Mouse (Mus musculus) E14TG2a.4 (cell line): ENCODE results near the gene Zfp697.
"Not testable (repeated sequence)": the region's sequence is repeated elsewhere in the genome, so short reads cannot be mapped to it uniquely, and the experiment has no call there.

Experiments
- H3K27me3 ChIP-seq: 2 replicates; pipeline ENCODE4 v1.6.1; 2014; ENCODE audit warnings: low read length, control low read depth; ENCODE audit not compliant: insufficient read depth
- H3K36me3 ChIP-seq: 2 replicates; pipeline ENCODE4 v1.6.1; 2014; ENCODE audit warnings: low read length, control low read depth; ENCODE audit not compliant: insufficient read depth
- H3K4me1 ChIP-seq: replicated peaks from 2 replicates; pipeline ENCODE4 v1.6.1; 2014; ENCODE audit warnings: low read depth, low read length, control low read depth
- H3K4me3 ChIP-seq: replicated peaks from 2 replicates; pipeline ENCODE4 v1.5.1; 2014; ENCODE audit warnings: mild to moderate bottlenecking, low read length
- H3K9me3 ChIP-seq: 2 replicates; pipeline ENCODE4 v1.6.1; 2014; ENCODE audit warnings: low read length, control low read depth
- CTCF ChIP-seq: conservative IDR thresholded peaks from 2 replicates; pipeline ENCODE4 v1.5.1; 2014; ENCODE audit warnings: low read length
- NANOG ChIP-seq: IDR thresholded peaks from 2 replicates; pipeline ENCODE4 v1.6.1; 2014; ENCODE audit warnings: borderline replicate concordance, low read length, mixed read lengths
- POU5F1 ChIP-seq: IDR thresholded peaks from 2 replicates; pipeline ENCODE4 v1.6.1; 2014; ENCODE audit warnings: low read length, borderline replicate concordance

Gene Zfp697

DNA sequence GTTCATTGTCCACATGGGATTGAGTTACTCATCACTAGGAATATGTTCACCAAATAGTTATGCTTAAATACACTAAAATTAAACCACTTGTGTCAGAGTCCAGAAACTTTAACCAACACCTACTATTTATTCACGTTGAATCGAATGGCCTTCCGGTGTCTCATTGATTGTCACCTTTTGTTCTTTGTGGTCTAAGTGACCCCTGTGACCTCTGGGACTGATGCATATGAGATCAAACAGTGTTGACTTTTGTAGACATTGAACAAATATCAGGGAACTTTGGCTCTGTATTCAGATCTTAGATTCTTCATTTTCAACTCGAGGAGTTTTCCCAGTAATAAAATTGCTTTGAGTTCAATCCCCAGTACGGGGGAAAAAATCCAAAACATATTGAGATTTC lies 178.4 kb downstream of the Zfp697 start:
- H3K4me3 ChIP-seq, H3K4me1 ChIP-seq, H3K27me3 ChIP-seq, H3K36me3 ChIP-seq, H3K9me3 ChIP-seq: not testable (repeated sequence)

DNA sequence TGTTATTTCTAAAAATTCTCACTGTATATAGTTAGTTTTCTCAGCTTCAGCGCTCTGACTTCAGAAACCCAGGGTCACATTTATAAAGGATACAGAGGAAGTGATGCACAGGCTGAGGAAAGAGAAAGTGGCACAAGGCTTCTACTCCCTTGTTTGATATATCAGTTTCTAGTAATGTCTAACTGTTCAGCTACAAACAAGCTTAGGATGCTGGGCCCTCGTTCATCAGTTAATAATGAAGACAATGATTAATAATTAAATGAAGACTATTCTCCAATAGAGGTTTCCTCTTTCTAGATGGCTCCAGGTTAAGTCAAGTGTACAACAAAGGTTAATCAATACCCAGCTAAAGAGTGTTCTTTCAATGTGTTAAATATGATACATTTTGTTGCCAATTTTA lies 181.6 kb downstream of the Zfp697 start:
- H3K4me3 ChIP-seq, H3K36me3 ChIP-seq, H3K27me3 ChIP-seq, H3K4me1 ChIP-seq: not testable (repeated sequence)
- peaks cover 15% of the 10 kb centered on the region for H3K9me3 ChIP-seq

DNA sequence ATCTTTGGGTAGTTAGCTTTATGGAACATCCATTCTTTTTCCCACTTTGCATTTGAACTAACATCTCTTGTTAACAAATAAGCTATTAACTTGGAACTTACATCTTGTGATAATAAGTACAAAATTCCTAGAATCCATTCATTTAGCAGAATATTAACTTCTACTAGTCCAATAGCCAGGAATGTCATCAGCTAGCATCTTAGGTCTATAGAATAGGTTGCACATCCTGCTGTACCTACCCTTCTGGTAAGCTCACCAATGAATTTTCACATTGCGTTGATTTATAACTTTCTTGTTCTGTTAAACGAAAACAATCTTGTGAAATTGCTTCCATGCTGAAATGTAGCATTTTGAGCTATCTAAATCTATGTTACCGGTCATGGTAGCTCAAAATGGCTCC lies 182.6 kb downstream of the Zfp697 start:
- not testable (repeated sequence) for H3K4me3 ChIP-seq, H3K4me1 ChIP-seq, H3K36me3 ChIP-seq, H3K27me3 ChIP-seq
- peaks cover 15% of the 10 kb centered on the region for H3K9me3 ChIP-seq

DNA sequence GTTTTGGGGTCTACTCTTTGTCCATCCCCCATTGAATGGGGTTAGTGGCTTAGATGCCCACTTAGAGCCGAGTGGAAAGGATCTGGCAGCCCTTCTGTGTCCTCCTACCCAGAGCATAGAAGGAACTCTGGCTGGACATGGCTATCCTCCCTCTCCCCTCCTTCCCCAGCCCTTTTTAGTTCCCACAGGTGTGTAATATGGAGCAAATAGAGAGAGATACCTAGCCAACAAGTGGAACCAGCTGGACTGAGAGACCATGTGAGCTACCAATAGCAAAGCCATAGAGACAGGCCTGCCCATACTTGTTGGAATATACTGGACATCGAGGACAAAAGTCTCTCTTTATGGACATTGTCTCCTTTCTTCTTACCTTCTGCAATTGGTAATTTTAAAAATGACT lies 185.5 kb downstream of the Zfp697 start:
- not testable (repeated sequence) for H3K4me1 ChIP-seq, H3K27me3 ChIP-seq, H3K36me3 ChIP-seq, H3K4me3 ChIP-seq
- H3K9me3 ChIP-seq: peaks cover 15% of the 10 kb centered on the region

DNA sequence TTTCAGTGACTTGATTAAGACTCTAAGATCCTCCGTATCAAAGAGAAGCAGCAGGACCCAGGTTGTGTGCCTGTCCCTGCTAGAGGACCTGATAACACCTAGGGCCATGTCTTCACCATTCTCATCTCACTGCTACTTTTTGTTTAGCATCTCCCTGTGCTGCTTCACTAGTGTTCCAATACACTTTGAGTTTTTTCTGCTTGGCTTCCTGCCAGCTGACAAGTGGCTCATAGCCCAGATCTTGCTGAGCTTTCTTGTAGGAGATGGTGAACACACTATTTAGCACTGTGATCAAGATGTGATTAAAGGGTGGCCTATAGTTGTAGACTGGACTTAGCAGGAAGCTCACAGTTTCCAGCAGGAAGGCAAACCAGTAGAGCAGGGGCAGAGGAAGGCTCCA lies 198.8 kb downstream of the Zfp697 start:
- H3K9me3 ChIP-seq, H3K4me1 ChIP-seq: not testable (repeated sequence)

DNA sequence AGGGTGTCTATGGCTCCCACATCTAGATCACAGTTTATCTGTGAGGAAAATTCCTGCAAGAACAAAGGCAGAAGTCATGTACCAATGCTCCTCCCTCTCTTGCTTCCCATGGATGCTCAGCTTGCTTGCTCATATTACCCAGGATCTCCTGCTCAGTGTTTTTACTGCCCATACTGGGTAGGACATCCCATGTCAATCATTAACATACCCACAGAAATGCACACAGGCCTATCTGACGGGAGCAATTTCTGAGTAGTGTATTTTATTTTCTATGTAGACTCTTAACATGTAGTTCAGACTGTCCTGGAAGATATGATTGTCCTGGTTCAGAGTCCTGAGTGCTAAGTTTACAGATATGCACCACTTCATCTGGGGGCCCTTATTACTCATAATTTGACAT lies 199.9 kb downstream of the Zfp697 start:
- H3K27me3 ChIP-seq, H3K36me3 ChIP-seq, H3K4me1 ChIP-seq, H3K4me3 ChIP-seq, H3K9me3 ChIP-seq: not testable (repeated sequence)

More for the DNA sequence above, 198.8 kb downstream of the Zfp697 start:
- not testable (repeated sequence) for H3K36me3 ChIP-seq, H3K27me3 ChIP-seq, H3K4me3 ChIP-seq

DNA sequence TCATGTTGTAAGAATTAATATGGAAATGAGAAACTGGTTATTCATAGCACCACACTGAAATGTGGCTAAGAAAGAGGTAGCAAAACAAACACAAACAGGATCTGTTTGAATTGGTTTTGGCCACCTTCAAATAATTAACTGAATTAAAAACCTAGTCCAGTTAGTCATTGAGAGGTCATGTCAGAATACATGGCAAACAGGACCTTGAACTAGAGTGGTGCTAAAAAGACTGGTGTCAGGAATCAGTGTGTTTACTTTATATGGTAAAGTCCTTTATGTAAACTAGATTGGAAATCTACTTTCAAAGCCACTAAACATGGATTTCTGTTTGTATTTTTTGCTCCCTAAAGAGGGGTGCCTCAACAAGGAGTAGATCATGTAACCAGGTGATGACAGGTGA lies 200.4 kb downstream of the Zfp697 start:
- H3K4me3 ChIP-seq, H3K4me1 ChIP-seq, H3K36me3 ChIP-seq, H3K27me3 ChIP-seq, H3K9me3 ChIP-seq: not testable (repeated sequence)

DNA sequence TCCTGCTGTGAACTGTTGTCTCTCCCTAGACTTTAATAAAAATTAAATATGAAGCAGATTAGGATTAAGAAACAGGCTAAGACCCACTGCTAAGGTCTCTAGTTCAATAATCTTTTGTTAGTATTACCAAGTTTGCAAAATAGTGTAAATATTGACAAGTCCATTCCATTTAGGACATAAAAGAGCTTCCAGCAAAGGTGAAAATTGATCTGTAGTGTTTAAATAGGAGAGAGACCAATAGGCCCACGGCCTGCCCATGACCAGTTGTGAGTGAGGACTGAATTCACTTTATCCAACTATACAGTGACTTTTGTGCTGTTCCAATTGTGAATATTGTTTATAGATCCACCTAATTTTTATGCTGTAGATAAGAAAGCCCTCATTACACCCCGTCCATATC lies 205.5 kb downstream of the Zfp697 start:
- Histone ChIP-seq H3K36me3 (no peaks in the 10 kb centered on the region), H3K4me3 (no peak overlapping the region), H3K9me3 (peaks cover 2% of the 10 kb centered on the region), H3K4me1 (no peaks in the 10 kb centered on the region), H3K27me3 (no peaks in the 10 kb centered on the region)
- TF ChIP-seq NANOG: no peak
- TF ChIP-seq CTCF: no peak
- no peak for TF ChIP-seq POU5F1

DNA sequence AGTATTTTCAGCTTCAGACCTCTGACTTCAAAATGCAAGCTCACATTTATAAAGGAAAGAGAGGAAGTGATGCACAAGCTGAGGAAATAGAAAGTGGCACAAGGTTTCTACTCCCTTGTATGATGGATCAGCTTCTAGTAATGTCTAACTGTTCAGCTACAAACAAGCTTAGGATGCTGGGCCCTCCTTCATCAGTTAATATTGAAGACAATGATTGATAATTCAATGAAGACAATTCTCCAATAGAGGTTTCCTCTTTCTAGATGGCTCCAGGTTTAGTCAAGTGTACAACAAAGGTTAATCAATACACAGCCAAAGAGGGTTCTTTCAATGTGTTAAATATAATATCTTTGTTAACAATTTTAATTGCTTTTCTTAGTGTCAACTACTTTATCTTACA lies 206.4 kb downstream of the Zfp697 start, which contains the start of gene Gm10681:
Gm10681 (minus strand) TSS at position 101 of the 400 bp plus-strand sequence.
- H3K4me3 ChIP-seq: no peak within 1 kb of the TSS
- no peaks in the 10 kb centered on the region for H3K36me3 ChIP-seq
- TF ChIP-seq CTCF: no peak
- TF ChIP-seq POU5F1: no peak
- TF ChIP-seq NANOG: no peak
- no peaks in the 10 kb centered on the region for H3K4me1 ChIP-seq
- H3K27me3 ChIP-seq: no peaks in the 10 kb centered on the region
- peaks cover 12% of the 10 kb centered on the region for H3K9me3 ChIP-seq

DNA sequence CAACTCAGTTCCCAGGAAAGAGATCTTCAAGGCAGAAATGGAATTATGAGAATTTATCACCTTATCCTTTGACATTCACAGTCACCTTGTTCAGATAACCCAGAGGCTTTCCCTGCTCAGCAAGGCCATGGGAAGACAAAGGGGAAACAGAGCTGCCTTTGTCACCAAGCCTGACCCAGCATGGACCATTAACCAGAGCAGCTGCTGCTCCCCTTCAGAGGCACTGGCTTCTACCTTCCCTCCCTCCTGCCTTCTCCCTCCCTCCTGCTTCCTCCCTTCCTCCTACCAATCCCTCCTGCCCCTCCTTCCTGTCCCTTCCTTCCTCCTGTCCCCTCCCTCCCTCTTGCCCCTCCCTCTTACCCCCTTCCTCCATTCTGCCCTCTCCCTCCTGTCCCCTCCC lies 231.3 kb downstream of the Zfp697 start:
- H3K4me3 ChIP-seq, H3K4me1 ChIP-seq, H3K36me3 ChIP-seq, H3K9me3 ChIP-seq, H3K27me3 ChIP-seq: not testable (repeated sequence)

DNA sequence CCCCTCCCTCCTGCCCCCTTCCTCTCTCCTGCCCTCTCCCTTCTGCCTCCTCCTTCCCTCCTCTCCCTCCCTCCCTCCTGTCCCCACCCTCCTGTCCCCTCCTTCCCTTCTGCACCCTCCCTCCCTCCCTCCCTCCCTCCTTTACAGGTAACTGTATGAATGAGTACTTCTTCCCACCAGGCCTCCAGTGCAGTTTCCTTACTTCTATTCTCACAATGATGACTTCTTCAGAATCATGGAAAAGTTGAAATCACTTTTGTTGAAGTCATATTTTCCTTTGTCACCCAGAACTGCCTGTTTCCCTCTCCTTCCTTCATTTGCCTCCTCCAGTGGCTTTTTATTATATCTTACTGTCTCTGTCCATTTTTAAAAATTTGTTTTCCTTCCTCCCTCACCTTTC lies 231.7 kb downstream of the Zfp697 start:
- no peak overlapping the region for H3K4me3 ChIP-seq
- H3K27me3 ChIP-seq: no peaks in the 10 kb centered on the region
- H3K36me3 ChIP-seq: no peaks in the 10 kb centered on the region
- H3K4me1 ChIP-seq: no peaks in the 10 kb centered on the region
- TF ChIP-seq NANOG (no peak), POU5F1 (no peak), CTCF (no peak)
- peaks cover 7% of the 10 kb centered on the region; the same call in 1 of the 2 replicates for H3K9me3 ChIP-seq

DNA sequence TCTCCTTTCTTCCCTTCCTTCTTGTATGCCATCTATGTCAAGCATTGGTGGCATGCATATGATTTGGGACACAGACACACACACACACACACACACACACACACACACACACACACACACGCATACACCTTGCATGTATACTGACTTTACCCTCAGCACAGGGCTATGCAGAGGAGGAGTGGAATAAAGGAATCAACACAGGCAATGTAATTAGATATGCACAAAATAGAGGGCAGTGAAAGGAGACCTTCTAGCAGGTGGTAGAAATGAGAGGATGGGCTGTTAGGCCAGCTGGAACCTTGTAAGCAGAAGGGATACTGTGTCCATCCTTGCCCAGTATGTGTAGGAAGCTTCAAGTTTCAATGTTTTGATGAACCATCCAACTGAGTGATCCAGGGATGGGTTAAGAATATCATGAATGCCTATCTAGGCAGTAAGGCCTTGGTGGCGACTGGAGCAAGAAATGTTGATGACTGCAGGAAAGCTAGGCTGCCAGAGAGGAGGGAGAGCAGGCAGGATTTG lies 232.2 kb downstream of the Zfp697 start:
- H3K27me3 ChIP-seq, H3K4me3 ChIP-seq, H3K4me1 ChIP-seq, H3K36me3 ChIP-seq, H3K9me3 ChIP-seq: not testable (repeated sequence)

DNA sequence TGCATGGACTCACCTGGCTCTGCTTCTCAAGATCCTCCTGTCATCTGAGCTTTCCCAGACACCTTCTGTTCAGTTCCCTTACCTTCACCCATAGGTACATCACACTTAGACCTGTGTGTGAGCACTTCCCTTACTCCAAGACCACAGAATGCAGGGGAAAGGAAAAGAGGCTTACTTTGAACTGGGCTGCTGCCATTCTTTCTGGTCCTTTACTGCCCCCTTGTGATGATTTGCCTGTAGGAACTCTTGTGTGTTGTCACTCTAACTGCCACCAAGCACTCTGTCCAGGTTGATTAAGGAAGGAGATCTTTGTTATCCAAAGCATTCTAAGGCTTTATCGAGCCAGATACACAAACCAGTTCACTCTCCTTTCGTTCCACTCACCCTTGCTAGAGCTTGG lies 234.0 kb downstream of the Zfp697 start:
- not testable (repeated sequence) for H3K27me3 ChIP-seq, H3K9me3 ChIP-seq, H3K4me3 ChIP-seq

DNA sequence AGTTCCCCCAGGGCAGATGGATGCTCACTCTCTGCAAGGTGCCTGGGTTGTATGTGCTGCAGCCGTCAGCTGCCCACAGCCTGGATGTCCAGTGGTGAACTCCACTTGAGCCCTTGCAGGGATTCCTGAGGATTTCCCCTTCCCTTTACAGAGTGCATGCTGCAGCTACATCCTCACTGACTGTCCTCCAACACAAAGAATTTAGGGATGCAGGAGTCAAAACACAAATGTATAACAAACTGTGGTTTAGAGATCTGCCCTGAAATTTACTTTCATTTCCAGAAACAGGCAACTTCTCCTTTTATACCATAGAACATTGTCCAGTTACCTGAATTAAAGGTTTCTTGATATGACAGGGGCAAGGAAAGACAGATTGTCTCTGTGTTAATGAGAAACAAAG lies 234.5 kb downstream of the Zfp697 start:
- not testable (repeated sequence) for H3K9me3 ChIP-seq, H3K27me3 ChIP-seq, H3K36me3 ChIP-seq, H3K4me3 ChIP-seq, H3K4me1 ChIP-seq

More for the DNA sequence above, 234.0 kb downstream of the Zfp697 start:
- not testable (repeated sequence) for H3K4me1 ChIP-seq, H3K36me3 ChIP-seq
